Mouse (Mus musculus) limb, embryonic 13.5 days (tissue): Measurements from ENCODE around the gene Smap1. TPM values are rescaled to one million over a fixed set of nuclear protein-coding genes. Genes with fewer than 3 reads are reported as not detected.
A peak's percentile ranks its signal among the peaks of the same experiment; 100 is the strongest.

Experiments used
- ATAC-seq: fragments of 200-750 bp; cut with Nextera tagmentation; 2 replicates; pipeline ENCODE4 v1.8.0; 2017; ENCODE audit warnings: low read depth, moderate number of reproducible peaks, moderate TSS enrichment; ENCODE audit not compliant: low FRiP score
- H3K27ac ChIP-seq: fragments of 300-500 bp; sonication (generic); 2 replicates; pipeline ENCODE4 v1.5.1; 2015; ENCODE audit warnings: inconsistent platforms, mild to moderate bottlenecking, moderate library complexity
- H3K27me3 ChIP-seq: fragments of 300-500 bp; sonication (generic); 2 replicates; pipeline ENCODE4 v1.6.1; 2015; ENCODE audit warnings: mild to moderate bottlenecking, inconsistent platforms
- H3K36me3 ChIP-seq: fragments of 300-500 bp; sonication (generic); 2 replicates; pipeline ENCODE4 v1.6.1; 2015; ENCODE audit warnings: inconsistent platforms, mild to moderate bottlenecking, moderate library complexity
- H3K4me1 ChIP-seq: fragments of 300-500 bp; sonication (generic); 2 replicates; pipeline ENCODE4 v1.6.1; 2015; ENCODE audit warnings: inconsistent platforms
- H3K4me2 ChIP-seq: fragments of 300-500 bp; sonication (generic); replicated peaks from 2 replicates; pipeline ENCODE4 v1.6.1; 2015; ENCODE audit warnings: inconsistent platforms, mild to moderate bottlenecking, moderate library complexity
- H3K4me3 ChIP-seq: fragments of 300-500 bp; sonication (generic); 2 replicates; pipeline ENCODE4 v1.5.1; 2015; ENCODE audit warnings: moderate library complexity, mild to moderate bottlenecking, inconsistent platforms
- H3K9ac ChIP-seq: fragments of 300-500 bp; sonication (generic); 2 replicates; pipeline ENCODE4 v1.6.1; 2015; ENCODE audit warnings: mild to moderate bottlenecking, inconsistent platforms
- H3K9me3 ChIP-seq: fragments of 300-500 bp; sonication (generic); 2 replicates; pipeline ENCODE4 v1.6.1; 2016; ENCODE audit warnings: inconsistent platforms
- WGBS: fragments of 180-500 bp; shearing (Covaris S2); methylation state at CpG from one replicate; pipeline ENCODE4 v1.1.7; 2015; 5-methylcytosine and 5-hydroxymethylcytosine counted together
- polyA plus RNA-seq: library from polyadenylated mRNA; unstranded; fragments of >200 nt; fragmentation: Nextera tagmentation; extraction: Ambion mirVana; gene quantifications from 2 replicates; pipeline ENCODE4 v1.2.1, GENCODE M21; 2015

Gene Smap1
- polyA plus RNA-seq, 1 experiment from 2014 or later = 45.1 TPM

DNA sequence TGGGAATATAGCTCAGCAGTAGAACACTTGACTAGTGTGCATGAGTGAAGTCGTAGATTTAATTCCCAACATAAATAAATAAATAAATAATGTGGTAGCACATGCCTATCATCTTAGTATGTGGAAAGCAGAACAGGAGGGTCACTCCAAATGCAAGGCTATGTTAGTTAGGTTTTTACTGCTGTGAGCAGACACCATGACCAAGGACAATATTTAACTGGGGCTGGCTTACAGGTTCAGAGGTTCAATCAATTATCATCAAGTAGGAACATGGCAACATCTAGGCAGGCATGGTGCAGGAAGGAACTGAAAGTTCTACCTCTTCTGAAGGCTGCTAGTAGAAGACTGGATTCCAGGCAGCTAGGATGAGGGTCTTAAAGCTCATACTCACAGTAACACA is 22.0 kb upstream of the Smap1 start:
- Histone ChIP-seq H3K9me3 (no peaks in the 10 kb centered on the region), H3K27me3 (no peaks in the 10 kb centered on the region), H3K27ac (no peak overlapping the region), H3K9ac (no peak overlapping the region), H3K4me3 (no peak overlapping the region), H3K4me2 (no peak overlapping the region), H3K36me3 (no peaks in the 10 kb centered on the region), H3K4me1 (peaks cover 7% of the 10 kb centered on the region; the same call in 1 of the 2 replicates)
- ATAC-seq = no peak
- WGBS = 91% methylated on average over 1 of the region's 1 CpGs

DNA sequence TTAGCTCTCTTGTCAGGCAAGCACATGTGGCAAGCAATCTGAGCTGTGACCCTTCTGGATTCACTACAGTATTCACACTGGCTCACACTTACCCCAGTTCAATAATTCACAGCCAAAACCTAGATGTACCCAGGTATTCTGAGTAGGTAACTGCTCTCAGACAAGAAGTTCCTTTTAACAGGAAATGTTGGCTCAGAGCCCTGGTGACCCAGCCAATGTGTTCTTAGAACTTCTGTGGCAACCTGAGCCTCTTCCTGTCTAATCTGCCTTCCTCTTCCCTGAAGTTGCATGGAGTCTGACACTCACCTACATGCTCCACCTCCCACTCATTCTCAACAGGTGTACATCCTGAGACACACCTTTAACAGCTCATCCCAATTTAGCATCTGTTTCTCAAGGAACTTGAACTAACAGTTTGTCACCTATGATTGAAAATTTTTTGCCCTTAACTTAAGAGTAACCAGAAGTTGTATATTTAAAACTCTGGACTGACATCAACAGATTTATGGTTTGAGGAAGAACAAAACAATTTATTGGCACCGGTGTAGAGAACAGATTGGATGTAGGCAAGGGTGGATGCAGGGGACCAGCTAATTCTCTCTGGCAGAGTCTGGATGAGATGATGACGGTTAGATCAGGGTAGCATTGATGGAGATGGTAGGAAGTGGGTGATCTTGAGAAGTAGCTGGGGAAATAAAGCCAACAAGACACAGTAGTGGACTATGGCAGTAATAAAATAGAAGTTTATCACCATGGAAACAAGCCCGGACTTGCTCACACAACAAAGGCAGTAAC is 21.2 kb upstream of the Smap1 start:
- ATAC-seq = no peak
- no peak overlapping the region for H3K27ac ChIP-seq
- H3K4me2 ChIP-seq = no peak overlapping the region
- no peaks in the 10 kb centered on the region for H3K27me3 ChIP-seq
- no peak overlapping the region for H3K4me3 ChIP-seq
- H3K4me1 ChIP-seq = peaks cover 2% of the 10 kb centered on the region; the same call in 1 of the 2 replicates
- no peaks in the 10 kb centered on the region for H3K36me3 ChIP-seq
- 79% methylated on average over 3 of the region's 3 CpGs for WGBS
- no peaks in the 10 kb centered on the region for H3K9me3 ChIP-seq
- H3K9ac ChIP-seq = no peak overlapping the region

DNA sequence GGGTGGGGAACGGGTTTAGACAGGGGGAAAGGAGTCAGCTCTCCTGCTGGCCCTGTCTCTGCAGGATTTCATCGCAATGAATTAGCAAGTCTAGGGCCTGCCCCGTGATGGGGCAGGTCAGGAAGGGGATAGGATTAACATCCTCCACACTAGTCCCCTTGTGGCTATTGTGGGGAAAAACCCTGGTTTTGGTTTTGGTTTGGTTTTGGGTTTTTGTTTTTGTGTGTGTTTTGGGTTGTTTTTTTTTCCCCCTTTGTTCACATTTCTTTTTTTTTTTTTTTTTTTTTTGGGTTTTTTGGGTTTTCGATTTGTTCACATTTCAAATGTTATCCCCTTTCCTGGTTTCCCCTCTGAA is 13.3 kb upstream of the Smap1 start:
- WGBS = 36% methylated on average over 4 of the region's 4 CpGs

DNA sequence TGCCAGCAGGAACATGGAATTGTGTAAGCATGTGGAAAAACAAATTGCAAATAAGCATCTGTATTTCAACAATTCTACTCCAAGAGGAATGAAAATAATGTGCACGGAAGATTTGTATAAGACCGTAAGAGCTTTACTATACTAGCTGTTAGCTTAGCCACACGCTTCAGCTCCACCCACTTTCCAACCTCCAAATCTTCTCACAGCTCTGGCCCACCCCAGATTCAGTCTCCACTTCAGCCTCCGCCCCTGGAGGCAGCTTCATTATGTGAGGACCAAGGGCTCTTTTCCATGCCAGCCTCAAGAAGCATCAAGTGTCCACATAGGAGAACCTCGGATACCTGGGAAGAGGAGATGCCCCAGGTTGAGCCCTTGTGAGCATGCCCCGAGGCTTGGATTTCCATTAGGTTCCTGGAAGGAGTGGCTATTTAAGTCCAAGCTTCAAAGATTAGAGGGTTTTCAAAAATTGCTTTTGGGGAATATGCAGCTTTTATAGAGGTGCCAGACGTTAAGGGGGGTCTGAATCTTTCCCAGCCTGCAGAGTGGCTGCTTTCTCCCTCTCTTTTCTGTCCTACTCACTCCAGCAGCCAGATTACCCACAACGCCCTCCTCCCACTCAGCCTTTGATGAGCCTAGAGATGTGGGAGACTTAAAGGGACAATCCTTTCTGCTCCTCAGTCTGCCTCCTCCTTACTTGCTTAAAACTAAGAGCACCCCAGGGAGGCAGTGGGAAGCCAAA is 12.7 kb upstream of the Smap1 start:
- Histone ChIP-seq H3K36me3 (no peaks in the 10 kb centered on the region), H3K9me3 (no peaks in the 10 kb centered on the region), H3K27ac (no peak overlapping the region), H3K4me2 (peak overlapping the region; percentile 19; the same call in 1 of the 2 replicates), H3K9ac (no peak overlapping the region), H3K4me1 (peaks cover 6% of the 10 kb centered on the region; the same call in 1 of the 2 replicates), H3K27me3 (no peaks in the 10 kb centered on the region), H3K4me3 (no peak overlapping the region)
- WGBS = 46% methylated on average over 8 of the region's 8 CpGs
- ATAC-seq = no peak

More for the DNA sequence above, 13.3 kb upstream of the Smap1 start:
- Histone ChIP-seq H3K9me3 (no peaks in the 10 kb centered on the region), H3K27me3 (no peaks in the 10 kb centered on the region), H3K36me3 (no peaks in the 10 kb centered on the region), H3K9ac (no peak overlapping the region), H3K27ac (no peak overlapping the region), H3K4me3 (no peak overlapping the region), H3K4me1 (peaks cover 6% of the 10 kb centered on the region; the same call in 1 of the 2 replicates), H3K4me2 (peak overlapping the region; percentile 19; the same call in 1 of the 2 replicates)
- no peak for ATAC-seq

DNA sequence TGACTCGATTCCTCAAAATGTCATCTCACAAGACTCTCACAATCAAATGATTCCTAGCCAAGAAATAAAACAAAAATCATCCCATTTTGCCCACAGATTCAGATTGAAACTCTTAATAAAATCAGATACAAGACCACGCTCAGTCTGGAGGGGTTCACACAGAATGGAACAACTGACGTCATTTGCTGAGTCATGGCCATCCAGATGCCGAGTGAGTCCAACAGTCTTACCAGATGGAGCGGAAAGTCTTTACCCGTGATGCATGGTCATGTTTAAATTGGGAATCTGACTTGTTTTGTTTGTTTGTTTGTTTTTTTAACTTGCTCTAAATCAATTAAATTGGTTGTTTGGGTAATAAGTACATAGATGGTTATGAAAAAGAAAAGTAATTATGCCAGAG is 7.3 kb upstream of the Smap1 start:
- Histone ChIP-seq H3K9ac (no peak overlapping the region), H3K9me3 (no peaks in the 10 kb centered on the region), H3K4me3 (no peak overlapping the region), H3K36me3 (no peaks in the 10 kb centered on the region), H3K27ac (no peak overlapping the region), H3K4me2 (no peak overlapping the region), H3K27me3 (no peaks in the 10 kb centered on the region), H3K4me1 (no peaks in the 10 kb centered on the region)
- no peak for ATAC-seq
- 89% methylated on average over 6 of the region's 6 CpGs for WGBS

DNA sequence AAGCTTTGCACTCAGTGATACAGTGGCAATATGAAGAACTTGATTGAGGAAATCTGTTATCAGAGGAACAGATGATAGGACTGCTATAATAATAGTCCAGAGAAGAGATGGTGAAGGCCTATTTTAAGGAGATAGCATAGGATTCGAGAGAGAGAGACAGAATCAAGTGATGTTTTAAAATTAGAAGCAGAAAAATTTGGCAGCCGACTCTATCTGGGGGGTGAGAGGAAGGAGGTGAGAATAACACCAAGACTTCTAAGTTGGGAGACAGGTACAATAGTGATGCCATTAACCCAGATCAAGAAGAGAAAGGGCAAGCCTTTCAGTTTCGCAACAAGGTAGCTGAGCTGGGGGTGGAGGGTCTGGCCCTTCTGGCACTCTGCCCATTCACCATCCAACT is 6.3 kb upstream of the Smap1 start:
- no peaks in the 10 kb centered on the region for H3K36me3 ChIP-seq
- H3K9ac ChIP-seq = no peak overlapping the region
- no peaks in the 10 kb centered on the region for H3K9me3 ChIP-seq
- no peaks in the 10 kb centered on the region for H3K27me3 ChIP-seq
- H3K27ac ChIP-seq = no peak overlapping the region
- H3K4me3 ChIP-seq = no peak overlapping the region
- 76% methylated on average over 3 of the region's 3 CpGs for WGBS
- H3K4me2 ChIP-seq = no peak overlapping the region
- no peaks in the 10 kb centered on the region for H3K4me1 ChIP-seq
- no peak for ATAC-seq

DNA sequence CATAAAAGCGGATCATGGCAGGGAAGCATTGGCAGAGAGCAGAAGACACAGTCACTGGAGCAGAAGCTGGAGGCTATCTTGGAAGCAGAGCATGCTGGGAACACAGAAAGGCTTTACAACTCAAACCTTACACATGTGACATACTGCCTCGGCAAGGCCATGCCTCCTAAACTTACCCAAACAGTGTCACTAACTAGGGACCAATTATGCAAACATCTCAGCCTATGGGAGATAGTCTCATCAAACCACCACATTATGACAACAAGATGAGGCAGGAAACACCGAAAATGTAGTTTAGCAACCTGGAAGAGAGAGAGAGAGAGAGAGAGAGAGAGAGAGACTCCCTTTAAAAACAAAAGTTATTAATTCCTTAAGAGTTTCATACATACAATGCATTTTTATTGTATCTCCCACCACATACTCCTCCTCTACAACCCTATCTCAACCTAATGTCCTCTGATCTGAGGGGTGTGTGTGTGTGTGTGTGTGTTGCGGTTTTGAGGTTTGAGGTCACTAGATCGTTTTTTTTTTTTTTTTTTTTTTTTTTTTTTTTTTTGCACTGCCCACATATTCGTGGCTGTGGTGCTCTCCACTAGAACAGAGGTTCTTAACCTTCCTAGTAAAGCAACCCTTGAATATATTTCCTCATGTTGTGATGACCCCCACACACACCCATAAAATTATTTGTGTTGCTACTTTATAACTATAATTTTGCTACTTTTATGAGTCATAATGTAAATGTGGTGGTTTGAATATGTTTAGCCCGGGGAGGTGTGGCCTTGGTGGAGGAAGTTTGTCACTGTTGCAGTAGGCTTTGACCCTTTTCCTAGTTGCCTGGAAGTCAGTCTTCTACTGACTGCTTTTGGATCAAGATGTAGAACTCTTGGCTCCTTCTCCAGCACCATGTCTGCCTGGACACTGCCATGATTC is 1.9 kb upstream of the Smap1 start:
- H3K27ac ChIP-seq = no peak overlapping the region
- no peaks in the 10 kb centered on the region for H3K27me3 ChIP-seq
- no peak overlapping the region for H3K4me2 ChIP-seq
- H3K9me3 ChIP-seq = no peaks in the 10 kb centered on the region
- peaks cover 14% of the 10 kb centered on the region for H3K4me1 ChIP-seq
- H3K36me3 ChIP-seq = no peaks in the 10 kb centered on the region
- no peak overlapping the region for H3K4me3 ChIP-seq
- H3K9ac ChIP-seq = no peak overlapping the region
- WGBS = 76% methylated on average over 7 of the region's 7 CpGs
- ATAC-seq = no peak

DNA sequence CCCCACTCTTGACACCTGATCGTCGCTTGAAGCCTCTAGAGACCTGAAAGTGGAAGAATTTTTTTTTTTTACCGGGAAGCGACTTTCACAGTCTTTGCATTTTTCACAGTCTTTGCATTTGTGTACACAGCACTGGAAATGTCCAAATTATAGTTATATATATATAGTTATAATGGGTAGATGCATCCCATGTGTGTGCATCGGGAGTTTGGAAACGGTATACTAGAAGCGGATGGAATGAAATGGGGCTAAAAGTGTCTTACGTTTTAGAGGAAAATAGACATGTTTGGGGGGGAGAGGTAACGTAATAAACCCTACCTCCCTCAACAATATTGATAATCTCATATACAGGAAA is 390 bp upstream of the Smap1 start:
- no peaks in the 10 kb centered on the region for H3K36me3 ChIP-seq
- peak overlapping the region; percentile 92 for H3K9ac ChIP-seq
- peak overlapping the region; percentile 97 for H3K4me3 ChIP-seq
- H3K4me2 ChIP-seq = peak overlapping the region; percentile 82
- no peak overlapping the region for H3K27ac ChIP-seq
- peaks cover 14% of the 10 kb centered on the region for H3K4me1 ChIP-seq
- 25% methylated on average over 9 of the region's 9 CpGs for WGBS
- no peaks in the 10 kb centered on the region for H3K27me3 ChIP-seq
- H3K9me3 ChIP-seq = no peaks in the 10 kb centered on the region
- ATAC-seq = no peak; the same call in 1 of the 2 replicates

DNA sequence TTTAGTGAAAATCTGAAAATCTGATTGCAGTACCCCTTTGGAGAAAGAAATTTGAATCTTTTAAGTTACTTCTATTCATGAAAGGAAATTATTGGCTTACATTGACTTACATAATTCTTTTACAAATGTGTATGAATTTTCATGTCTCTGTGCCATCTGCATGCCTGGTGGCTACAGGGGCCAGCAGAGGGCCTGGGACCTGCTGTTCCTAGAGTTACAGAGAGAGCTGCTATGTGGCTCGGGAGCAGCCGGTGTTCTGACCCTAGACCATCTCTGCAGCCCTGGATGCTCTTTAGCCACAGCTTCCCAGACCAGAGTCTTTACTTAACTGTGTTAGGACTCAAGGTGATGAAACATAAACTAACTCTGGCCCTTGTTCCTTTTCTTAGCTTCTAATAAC is 1.8 kb downstream of the Smap1 start:
- H3K4me3 ChIP-seq = peak overlapping the region; percentile 20
- peaks cover 14% of the 10 kb centered on the region for H3K4me1 ChIP-seq
- H3K4me2 ChIP-seq = peak overlapping the region; percentile 82
- WGBS = 16% methylated on average over 2 of the region's 2 CpGs
- ATAC-seq = no peak
- no peaks in the 10 kb centered on the region for H3K9me3 ChIP-seq
- H3K27me3 ChIP-seq = no peaks in the 10 kb centered on the region
- H3K36me3 ChIP-seq = no peaks in the 10 kb centered on the region
- H3K9ac ChIP-seq = peak overlapping the region; percentile 48
- no peak overlapping the region for H3K27ac ChIP-seq

DNA sequence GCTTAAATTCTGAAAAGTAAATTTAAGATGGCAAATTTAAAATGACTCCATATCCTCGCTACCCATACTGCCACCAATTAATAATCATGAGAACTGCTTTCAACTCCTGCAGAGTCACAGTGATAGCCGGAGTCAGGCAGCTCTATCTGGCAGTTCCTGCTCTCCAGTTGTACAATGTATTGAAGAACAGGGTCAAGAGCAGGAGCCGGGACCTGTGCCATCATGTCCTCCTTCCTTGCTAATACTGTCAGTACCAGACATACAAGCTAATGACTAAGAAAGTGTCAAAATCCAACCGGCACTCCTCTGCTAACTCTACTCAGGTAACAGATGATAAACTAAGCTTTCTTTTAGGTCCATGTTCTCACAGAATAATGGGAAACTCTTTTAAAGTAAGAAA is 3.0 kb downstream of the Smap1 start:
- Histone ChIP-seq H3K4me1 (peaks cover 14% of the 10 kb centered on the region), H3K9ac (no peak overlapping the region), H3K4me3 (no peak overlapping the region), H3K4me2 (no peak overlapping the region), H3K27ac (no peak overlapping the region), H3K9me3 (no peaks in the 10 kb centered on the region), H3K27me3 (no peaks in the 10 kb centered on the region), H3K36me3 (no peaks in the 10 kb centered on the region)
- WGBS = 87% methylated on average over 4 of the region's 4 CpGs
- ATAC-seq = no peak

DNA sequence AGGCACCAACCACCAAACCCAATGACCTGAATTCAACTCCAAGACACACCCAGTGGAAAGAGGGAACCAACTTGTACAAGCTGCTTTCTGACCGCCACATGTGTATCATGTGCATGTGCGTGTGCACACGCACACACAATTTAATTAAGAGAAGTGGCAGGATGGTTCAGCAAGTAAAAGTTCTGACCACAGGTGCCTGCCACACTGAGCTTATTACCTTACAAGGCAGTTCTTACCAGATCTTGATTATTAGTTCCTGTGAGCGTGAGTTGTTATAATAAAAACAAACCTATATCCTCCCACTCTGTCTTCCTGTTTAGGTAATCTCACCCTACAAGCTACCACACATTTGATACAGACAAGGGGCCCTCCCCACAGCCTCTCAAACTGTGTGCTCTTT is 6.6 kb downstream of the Smap1 start:
- Histone ChIP-seq H3K27ac (no peak overlapping the region), H3K9me3 (no peaks in the 10 kb centered on the region)
- 85% methylated on average over 4 of the region's 4 CpGs for WGBS

DNA sequence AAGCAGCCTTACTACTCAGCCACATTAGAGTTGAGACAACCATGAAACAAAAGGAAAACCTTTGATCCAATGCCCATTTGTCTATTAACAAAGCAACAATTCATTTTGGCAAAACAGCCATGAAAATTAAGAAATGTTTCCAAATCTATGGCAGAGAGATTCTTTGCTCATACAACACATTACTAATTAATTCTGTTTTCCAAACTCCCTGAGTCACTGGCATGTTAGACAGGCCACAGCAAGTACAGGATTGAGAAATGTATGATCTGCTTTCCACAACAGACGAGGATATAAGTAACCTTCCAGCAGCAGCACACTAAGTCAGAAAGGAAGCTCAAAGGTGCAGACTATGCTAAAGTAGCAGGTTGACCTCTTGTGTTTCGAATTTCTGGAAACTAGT is 9.1 kb downstream of the Smap1 start:
- no peak overlapping the region for H3K27ac ChIP-seq
- H3K36me3 ChIP-seq = peaks cover 4% of the 10 kb centered on the region; the same call in 1 of the 2 replicates
- ATAC-seq = no peak
- H3K4me3 ChIP-seq = no peak overlapping the region
- H3K27me3 ChIP-seq = no peaks in the 10 kb centered on the region
- 80% methylated on average over 2 of the region's 2 CpGs for WGBS
- no peak overlapping the region for H3K9ac ChIP-seq
- H3K4me2 ChIP-seq = no peak overlapping the region
- no peaks in the 10 kb centered on the region for H3K4me1 ChIP-seq
- no peaks in the 10 kb centered on the region for H3K9me3 ChIP-seq

More for the DNA sequence above, 6.6 kb downstream of the Smap1 start:
- Histone ChIP-seq H3K4me1 (peaks cover 3% of the 10 kb centered on the region), H3K36me3 (no peaks in the 10 kb centered on the region), H3K4me2 (no peak overlapping the region), H3K27me3 (no peaks in the 10 kb centered on the region), H3K9ac (no peak overlapping the region), H3K4me3 (no peak overlapping the region)
- ATAC-seq = no peak
